Mouse (Mus musculus): ENCODE measurements at regions not wholly inside any gene's neighbourhood (a gene's known extent, or its start where the extent isn't known, plus 50 kb on each side); places are given as distances from the start of the nearest gene placed in this dataset.

DNA sequence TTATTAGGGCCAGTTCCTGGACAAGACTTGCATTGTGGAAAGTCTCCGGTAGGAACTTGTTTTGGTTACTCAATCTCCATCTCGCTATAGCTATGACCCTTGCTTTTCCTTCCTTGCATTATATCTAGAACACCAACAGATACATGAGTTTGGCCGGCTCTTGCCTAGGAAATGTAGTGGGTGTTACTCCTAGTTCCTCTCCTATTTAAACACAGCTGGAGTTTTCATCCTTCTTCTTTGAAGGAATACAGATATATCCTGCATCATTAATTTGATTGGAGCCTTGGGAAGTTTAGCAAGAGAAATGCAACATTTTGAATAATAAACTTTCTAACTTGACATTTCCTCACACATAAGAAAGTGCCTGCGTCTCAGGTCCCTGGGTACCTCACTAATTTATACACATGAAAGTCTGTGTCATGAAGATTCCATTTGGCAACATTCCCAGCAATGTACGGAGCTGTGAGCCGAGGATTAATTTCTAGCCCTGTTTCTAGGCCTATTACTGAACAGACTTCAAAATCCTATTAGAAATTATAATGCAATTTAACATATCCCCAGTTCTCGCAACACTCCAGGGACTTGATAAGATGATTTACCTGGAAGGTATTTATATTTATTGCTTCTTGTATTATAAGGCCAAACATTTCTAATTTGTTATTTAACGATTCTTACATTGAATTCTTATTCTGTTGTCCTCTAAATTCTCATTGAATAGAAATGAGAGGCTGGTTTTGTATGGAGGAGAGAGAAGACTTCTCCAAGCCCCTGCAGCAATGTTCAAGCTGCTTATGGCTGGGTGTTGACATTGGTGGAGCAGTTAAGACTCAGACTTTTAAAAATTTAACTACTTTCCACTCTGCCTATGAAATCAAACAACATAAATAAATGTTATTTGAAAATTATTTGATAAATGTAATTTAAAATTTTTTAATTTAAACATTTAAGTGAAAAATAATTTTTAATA is 62.3 kb downstream of the Sntn start:
- peak; percentile 2 to 7 for DNase-seq
